Mouse (Mus musculus): ENCODE results near the gene Cdh23. TPM values are rescaled to one million over a fixed set of nuclear protein-coding genes. Genes with fewer than 3 reads are reported as not detected.

The Cdh23 gene
- polyA plus RNA-seq, 1 experiment = 4.6 TPM

GRCm38 (mm10) chr10:60354881-60355677, 341.2 kb downstream of the Cdh23 start:
- no peak for TF ChIP-seq FLI1 (IDR thresholded peaks at IDR 0.05; ENCODE audit: low read length)
- no peak for TF ChIP-seq GATA1 (IDR thresholded peaks at IDR 0.05; ENCODE audit: borderline replicate concordance, low read length)
- peaks cover 76% of the 10 kb centered on the region for H3K36me3 ChIP-seq (replicated peaks; ENCODE audit: low read length)

GRCm38 (mm10) chr10:60354003-60354325, 342.3 kb downstream of the Cdh23 start:
- no peak for TF ChIP-seq GATA1 (IDR thresholded peaks at IDR 0.05; ENCODE audit: borderline replicate concordance, low read length)
- TF ChIP-seq FLI1 (IDR thresholded peaks at IDR 0.05; ENCODE audit: low read length) = no peak

More at GRCm38 (mm10) chr10:60354881-60355677, 341.2 kb downstream of the Cdh23 start:
- Histone ChIP-seq H3K9me3 (no peaks in the 10 kb centered on the region), H3K4me3 (replicated peaks) (no peak overlapping the region), H3K27me3 (replicated peaks) (no peaks in the 10 kb centered on the region), H3K4me1 (peaks cover 84% of the 10 kb centered on the region)

GRCm38 (mm10) chr10:60353241-60354002, 342.9 kb downstream of the Cdh23 start:
- Histone ChIP-seq H3K36me3 (replicated peaks; ENCODE audit: low read length) (peaks cover 65% of the 10 kb centered on the region), H3K4me1 (peaks cover 89% of the 10 kb centered on the region), H3K4me3 (replicated peaks) (peak overlapping the region; percentile 38), H3K9me3 (no peaks in the 10 kb centered on the region), H3K27me3 (replicated peaks) (no peaks in the 10 kb centered on the region)
- TF ChIP-seq GATA1 (IDR thresholded peaks at IDR 0.05; ENCODE audit: borderline replicate concordance, low read length) (no peak), FLI1 (IDR thresholded peaks at IDR 0.05; ENCODE audit: low read length) (no peak)

More at GRCm38 (mm10) chr10:60354003-60354325, 342.3 kb downstream of the Cdh23 start:
- H3K36me3 ChIP-seq (replicated peaks; ENCODE audit: low read length) = peaks cover 70% of the 10 kb centered on the region
- H3K4me1 ChIP-seq = peaks cover 88% of the 10 kb centered on the region
- H3K27me3 ChIP-seq (replicated peaks) = no peaks in the 10 kb centered on the region
- no peaks in the 10 kb centered on the region for H3K9me3 ChIP-seq
- H3K4me3 ChIP-seq (replicated peaks) = no peak overlapping the region

- Histone ChIP-seq H3K4me3 (replicated peaks) (peak overlapping the region; percentile 95), H3K9me3 (no peaks in the 10 kb centered on the region), H3K4me1 (peaks cover 90% of the 10 kb centered on the region), H3K36me3 (replicated peaks; ENCODE audit: low read length) (peaks cover 52% of the 10 kb centered on the region), H3K27me3 (replicated peaks) (no peaks in the 10 kb centered on the region)
- TF ChIP-seq GATA1 (IDR thresholded peaks at IDR 0.05; ENCODE audit: borderline replicate concordance, low read length) = no peak
- TF ChIP-seq FLI1 (IDR thresholded peaks at IDR 0.05; ENCODE audit: low read length) = no peak
These were observed 344.4 kb downstream of the Cdh23 start for GRCm38 (mm10) chr10:60351761-60352455.

GRCm38 (mm10) chr10:60351248-60351647, 345.0 kb downstream of the Cdh23 start:
- no peak for TF ChIP-seq FLI1 (IDR thresholded peaks at IDR 0.05; ENCODE audit: low read length)
- no peak for TF ChIP-seq GATA1 (IDR thresholded peaks at IDR 0.05; ENCODE audit: borderline replicate concordance, low read length)

GRCm38 (mm10) chr10:60350805-60351167, 345.5 kb downstream of the Cdh23 start:
- TF ChIP-seq GATA1 (IDR thresholded peaks at IDR 0.05; ENCODE audit: borderline replicate concordance, low read length) = no peak
- no peak for TF ChIP-seq FLI1 (IDR thresholded peaks at IDR 0.05; ENCODE audit: low read length)
- peaks cover 44% of the 10 kb centered on the region for H3K36me3 ChIP-seq (replicated peaks; ENCODE audit: low read length)
- H3K4me1 ChIP-seq = peaks cover 92% of the 10 kb centered on the region

More at GRCm38 (mm10) chr10:60351248-60351647, 345.0 kb downstream of the Cdh23 start:
- Histone ChIP-seq H3K27me3 (replicated peaks) (no peaks in the 10 kb centered on the region), H3K36me3 (replicated peaks; ENCODE audit: low read length) (peaks cover 46% of the 10 kb centered on the region), H3K9me3 (no peaks in the 10 kb centered on the region), H3K4me1 (peaks cover 91% of the 10 kb centered on the region), H3K4me3 (replicated peaks) (peak overlapping the region; percentile 95)

GRCm38 (mm10) chr10:60350077-60350804, 346.0 kb downstream of the Cdh23 start:
- Histone ChIP-seq H3K27me3 (replicated peaks) (no peaks in the 10 kb centered on the region), H3K36me3 (replicated peaks; ENCODE audit: low read length) (peaks cover 42% of the 10 kb centered on the region), H3K4me3 (replicated peaks) (peak overlapping the region; percentile 95), H3K9me3 (no peaks in the 10 kb centered on the region), H3K4me1 (peaks cover 90% of the 10 kb centered on the region)
- TF ChIP-seq FLI1 (IDR thresholded peaks at IDR 0.05; ENCODE audit: low read length) = no peak
- no peak for TF ChIP-seq GATA1 (IDR thresholded peaks at IDR 0.05; ENCODE audit: borderline replicate concordance, low read length)

More at GRCm38 (mm10) chr10:60350805-60351167, 345.5 kb downstream of the Cdh23 start:
- H3K27me3 ChIP-seq (replicated peaks) = no peaks in the 10 kb centered on the region
- peak overlapping the region; percentile 95 for H3K4me3 ChIP-seq (replicated peaks)
- H3K9me3 ChIP-seq = no peaks in the 10 kb centered on the region

GRCm38 (mm10) chr10:60349644-60350043, 346.6 kb downstream of the Cdh23 start:
- Histone ChIP-seq H3K4me3 (replicated peaks) (peak overlapping the region; percentile 95), H3K36me3 (replicated peaks; ENCODE audit: low read length) (peaks cover 36% of the 10 kb centered on the region), H3K9me3 (no peaks in the 10 kb centered on the region), H3K27me3 (replicated peaks) (no peaks in the 10 kb centered on the region), H3K4me1 (peaks cover 91% of the 10 kb centered on the region)
- no peak for TF ChIP-seq GATA1 (IDR thresholded peaks at IDR 0.05; ENCODE audit: borderline replicate concordance, low read length)
- no peak for TF ChIP-seq FLI1 (IDR thresholded peaks at IDR 0.05; ENCODE audit: low read length)

- TF ChIP-seq GATA1 (IDR thresholded peaks at IDR 0.05; ENCODE audit: borderline replicate concordance, low read length) (no peak), FLI1 (IDR thresholded peaks at IDR 0.05; ENCODE audit: low read length) (no peak)
- H3K27me3 ChIP-seq (replicated peaks) = no peaks in the 10 kb centered on the region
- peak overlapping the region; percentile 95 for H3K4me3 ChIP-seq (replicated peaks)
- peaks cover 30% of the 10 kb centered on the region for H3K36me3 ChIP-seq (replicated peaks; ENCODE audit: low read length)
- H3K4me1 ChIP-seq = peaks cover 95% of the 10 kb centered on the region
- no peaks in the 10 kb centered on the region for H3K9me3 ChIP-seq
These were observed 347.2 kb downstream of the Cdh23 start for GRCm38 (mm10) chr10:60349056-60349455.
